Mouse (Mus musculus) heart, embryonic 13.5 days (tissue): Measurements from ENCODE around the gene Ndufa4l2. TPM values are rescaled to one million over a fixed set of nuclear protein-coding genes. Genes with fewer than 3 reads are reported as not detected.

Experiments
- ATAC-seq: fragments of 200-750 bp; cut with Nextera tagmentation; 2 replicates; pipeline ENCODE4 v1.8.0; 2017; ENCODE audit warnings: moderate TSS enrichment; ENCODE audit not compliant: insufficient number of reproducible peaks, low FRiP score, low TSS enrichment; ENCODE audit errors: extremely low read depth
- H3K27ac ChIP-seq: fragments of 300-500 bp; sonication (generic); replicated peaks from 2 replicates; pipeline ENCODE4 v1.5.1; 2015; ENCODE audit warnings: moderate library complexity, mild to moderate bottlenecking, inconsistent platforms
- H3K27me3 ChIP-seq: fragments of 300-500 bp; sonication (generic); replicated peaks from 2 replicates; pipeline ENCODE4 v1.6.1; 2015; ENCODE audit warnings: mild to moderate bottlenecking, inconsistent platforms
- H3K36me3 ChIP-seq: fragments of 300-500 bp; sonication (generic); 2 replicates; pipeline ENCODE4 v1.6.1; 2015; ENCODE audit warnings: mild to moderate bottlenecking, inconsistent platforms
- H3K4me1 ChIP-seq: fragments of 300-500 bp; sonication (generic); 2 replicates; pipeline ENCODE4 v1.6.1; 2015; ENCODE audit warnings: inconsistent platforms
- H3K4me2 ChIP-seq: fragments of 300-500 bp; sonication (generic); 2 replicates; pipeline ENCODE4 v1.6.1; 2015; ENCODE audit warnings: inconsistent platforms, mild to moderate bottlenecking, moderate library complexity
- H3K4me3 ChIP-seq: fragments of 300-500 bp; sonication (generic); 2 replicates; pipeline ENCODE4 v1.5.1; 2015; ENCODE audit warnings: moderate library complexity, mild to moderate bottlenecking, inconsistent platforms
- H3K9ac ChIP-seq: fragments of 300-500 bp; sonication (generic); 2 replicates; pipeline ENCODE4 v1.6.1; 2015; ENCODE audit warnings: inconsistent platforms, mild to moderate bottlenecking, moderate library complexity
- H3K9me3 ChIP-seq: fragments of 300-500 bp; sonication (generic); 2 replicates; pipeline ENCODE4 v1.6.1; 2016; ENCODE audit warnings: inconsistent platforms
- WGBS: fragments of 180-500 bp; shearing (Covaris S2); methylation state at CpG from one replicate; pipeline ENCODE4 v1.1.7; 2015; ENCODE audit warnings: mixed read lengths; 5-methylcytosine and 5-hydroxymethylcytosine counted together
- polyA plus RNA-seq: library from polyadenylated mRNA; unstranded; fragments of >200 nt; fragmentation: Nextera tagmentation; extraction: Ambion mirVana; gene quantifications from 2 replicates; pipeline ENCODE4 v1.2.1, GENCODE M21; 2015

Gene Ndufa4l2
- polyA plus RNA-seq, 1 experiment from 2014 or later: 14.2 TPM

- H3K27ac ChIP-seq: no peak overlapping the region
Measured at GRCm38 (mm10) chr10:127490160-127491127, 24.3 kb upstream of the Ndufa4l2 start.

GRCm38 (mm10) chr10:127491128-127491512, 23.6 kb upstream of the Ndufa4l2 start:
- Histone ChIP-seq H3K27me3 (no peaks in the 10 kb centered on the region), H3K4me2 (no peak overlapping the region), H3K4me3 (no peak overlapping the region), H3K27ac (no peak overlapping the region), H3K9ac (no peak overlapping the region), H3K9me3 (no peaks in the 10 kb centered on the region), H3K4me1 (no peaks in the 10 kb centered on the region), H3K36me3 (peaks cover 95% of the 10 kb centered on the region)
- no peak for ATAC-seq
- 83% methylated on average over 8 of the region's 8 CpGs for WGBS

More at GRCm38 (mm10) chr10:127490160-127491127, 24.3 kb upstream of the Ndufa4l2 start:
- Histone ChIP-seq H3K9ac (no peak overlapping the region), H3K4me1 (no peaks in the 10 kb centered on the region), H3K4me3 (no peak overlapping the region), H3K36me3 (peaks cover 94% of the 10 kb centered on the region), H3K4me2 (no peak overlapping the region), H3K27me3 (no peaks in the 10 kb centered on the region), H3K9me3 (no peaks in the 10 kb centered on the region)
- ATAC-seq: no peak
- 85% methylated on average over 18 of the region's 18 CpGs for WGBS

GRCm38 (mm10) chr10:127492118-127492517, 22.6 kb upstream of the Ndufa4l2 start:
- H3K36me3 ChIP-seq: peaks cover 97% of the 10 kb centered on the region
- no peak for ATAC-seq

GRCm38 (mm10) chr10:127496156-127496555, 18.6 kb upstream of the Ndufa4l2 start:
- Histone ChIP-seq H3K9ac (no peak overlapping the region), H3K4me2 (no peak overlapping the region), H3K27ac (no peak overlapping the region), H3K4me1 (no peaks in the 10 kb centered on the region), H3K4me3 (no peak overlapping the region), H3K36me3 (peaks cover 97% of the 10 kb centered on the region), H3K27me3 (no peaks in the 10 kb centered on the region), H3K9me3 (no peaks in the 10 kb centered on the region)
- 93% methylated on average over 3 of the region's 3 CpGs for WGBS
- no peak for ATAC-seq

More at GRCm38 (mm10) chr10:127492118-127492517, 22.6 kb upstream of the Ndufa4l2 start:
- H3K9ac ChIP-seq: no peak overlapping the region
- no peaks in the 10 kb centered on the region for H3K9me3 ChIP-seq
- H3K27ac ChIP-seq: no peak overlapping the region
- no peaks in the 10 kb centered on the region for H3K27me3 ChIP-seq
- 84% methylated on average over 3 of the region's 3 CpGs for WGBS
- no peak overlapping the region for H3K4me3 ChIP-seq
- no peaks in the 10 kb centered on the region for H3K4me1 ChIP-seq
- H3K4me2 ChIP-seq: no peak overlapping the region

GRCm38 (mm10) chr10:127499516-127499915, 15.3 kb upstream of the Ndufa4l2 start:
- Histone ChIP-seq H3K27me3 (no peaks in the 10 kb centered on the region), H3K36me3 (peaks cover 85% of the 10 kb centered on the region)

GRCm38 (mm10) chr10:127500042-127500441, 14.7 kb upstream of the Ndufa4l2 start:
- Histone ChIP-seq H3K4me2 (no peak overlapping the region), H3K27ac (no peak overlapping the region), H3K9me3 (no peaks in the 10 kb centered on the region), H3K27me3 (no peaks in the 10 kb centered on the region), H3K4me1 (no peaks in the 10 kb centered on the region), H3K4me3 (no peak overlapping the region), H3K36me3 (peaks cover 83% of the 10 kb centered on the region), H3K9ac (no peak overlapping the region)
- WGBS: 83% methylated on average over 4 of the region's 4 CpGs
- ATAC-seq: no peak

More at GRCm38 (mm10) chr10:127499516-127499915, 15.3 kb upstream of the Ndufa4l2 start:
- no peak for ATAC-seq
- H3K4me2 ChIP-seq: no peak overlapping the region
- H3K4me1 ChIP-seq: no peaks in the 10 kb centered on the region
- no peaks in the 10 kb centered on the region for H3K9me3 ChIP-seq
- H3K9ac ChIP-seq: no peak overlapping the region
- no peak overlapping the region for H3K27ac ChIP-seq
- 87% methylated on average over 5 of the region's 5 CpGs for WGBS
- no peak overlapping the region for H3K4me3 ChIP-seq

GRCm38 (mm10) chr10:127500894-127501893, 13.6 kb upstream of the Ndufa4l2 start, which contains the start of gene Stac3:
Gene Stac3, plus strand, starts transcription at chr10:127501686.
- peaks cover 8% of the 10 kb centered on the region for H3K27me3 ChIP-seq
- no peaks in the 10 kb centered on the region for H3K4me1 ChIP-seq
- peaks cover 77% of the 10 kb centered on the region for H3K36me3 ChIP-seq
- H3K27ac ChIP-seq: no peak within 1 kb of the TSS
- no peak within 1 kb of the TSS for H3K4me2 ChIP-seq
- no peaks in the 10 kb centered on the region for H3K9me3 ChIP-seq
- no peak within 1 kb of the TSS for H3K4me3 ChIP-seq
- ATAC-seq: no peak
- WGBS: 60% methylated on average over 13 of the region's 13 CpGs
- H3K9ac ChIP-seq: no peak within 1 kb of the TSS

GRCm38 (mm10) chr10:127508239-127508638, 6.5 kb upstream of the Ndufa4l2 start:
- WGBS: 5% methylated on average over 15 of the region's 15 CpGs
- no peak for ATAC-seq
- Histone ChIP-seq H3K27ac (no peak overlapping the region), H3K4me2 (peak overlapping the region; percentile 84), H3K4me1 (peaks cover 44% of the 10 kb centered on the region), H3K9ac (peak overlapping the region; percentile 45), H3K36me3 (peaks cover 26% of the 10 kb centered on the region), H3K4me3 (peak overlapping the region; percentile 55; the same call in 1 of the 2 replicates), H3K27me3 (peaks cover 76% of the 10 kb centered on the region), H3K9me3 (no peaks in the 10 kb centered on the region)

- 2% methylated on average over 35 of the region's 35 CpGs for WGBS
Measured at GRCm38 (mm10) chr10:127509051-127509836, 5.5 kb upstream of the Ndufa4l2 start.

More at GRCm38 (mm10) chr10:127509051-127509836, 5.5 kb upstream of the Ndufa4l2 start:
- ATAC-seq: peak; percentile 6; the same call in 1 of the 2 replicates
- no peaks in the 10 kb centered on the region for H3K9me3 ChIP-seq
- peak overlapping the region; percentile 84 for H3K4me2 ChIP-seq
- H3K27me3 ChIP-seq: peaks cover 86% of the 10 kb centered on the region
- peaks cover 16% of the 10 kb centered on the region for H3K36me3 ChIP-seq
- no peak overlapping the region for H3K27ac ChIP-seq
- peak overlapping the region; percentile 59 for H3K9ac ChIP-seq
- peak overlapping the region; percentile 55 for H3K4me3 ChIP-seq
- peaks cover 54% of the 10 kb centered on the region for H3K4me1 ChIP-seq
